Mouse (Mus musculus) liver, embryonic 15.5 days (tissue): ENCODE measurements around the gene Ccdc151. TPM values are rescaled to one million over a fixed set of nuclear protein-coding genes. Genes with fewer than 3 reads are reported as not detected.

ENCODE experiments used
- ATAC-seq: fragments of 200-750 bp; cut with Nextera tagmentation; 2 replicates; pipeline ENCODE4 v1.8.0; 2017; ENCODE audit warnings: moderate number of reproducible peaks, mild to moderate bottlenecking, moderate library complexity; ENCODE audit not compliant: insufficient read depth
- H3K27ac ChIP-seq: fragments of 300-500 bp; sonication (generic); replicated peaks from 2 replicates; pipeline ENCODE4 v1.5.1; 2015; ENCODE audit warnings: mild to moderate bottlenecking, inconsistent platforms
- H3K27me3 ChIP-seq: fragments of 300-500 bp; sonication (generic); 2 replicates; pipeline ENCODE4 v1.6.1; 2015; ENCODE audit warnings: mild to moderate bottlenecking, inconsistent platforms
- H3K36me3 ChIP-seq: fragments of 300-500 bp; sonication (generic); replicated peaks from 2 replicates; pipeline ENCODE4 v1.6.1; 2015; ENCODE audit warnings: moderate library complexity, mild to moderate bottlenecking, inconsistent platforms
- H3K4me1 ChIP-seq: fragments of 300-500 bp; sonication (generic); replicated peaks from 2 replicates; pipeline ENCODE4 v1.6.1; 2015; ENCODE audit warnings: inconsistent platforms
- H3K4me2 ChIP-seq: fragments of 300-500 bp; sonication (generic); 2 replicates; pipeline ENCODE4 v1.6.1; 2015; ENCODE audit warnings: moderate library complexity, mild to moderate bottlenecking, inconsistent platforms
- H3K4me3 ChIP-seq: fragments of 300-500 bp; sonication (generic); replicated peaks from 2 replicates; pipeline ENCODE4 v1.5.1; 2015; ENCODE audit warnings: mild to moderate bottlenecking, inconsistent platforms
- H3K9ac ChIP-seq: fragments of 300-500 bp; sonication (generic); 2 replicates; pipeline ENCODE4 v1.6.1; 2015; ENCODE audit warnings: moderate library complexity, mild to moderate bottlenecking, inconsistent platforms
- H3K9me3 ChIP-seq: fragments of 300-500 bp; sonication (generic); replicated peaks from 2 replicates; pipeline ENCODE4 v1.6.1; 2016; ENCODE audit warnings: inconsistent platforms
- WGBS: fragments of 180-500 bp; shearing (Covaris S2); methylation state at CpG from one replicate; pipeline ENCODE4 v1.1.7; 2015; ENCODE audit warnings: mixed read lengths; ENCODE audit not compliant: insufficient replicate concordance; 5-methylcytosine and 5-hydroxymethylcytosine counted together
- polyA plus RNA-seq: library from polyadenylated mRNA; unstranded; fragments of >200 nt; fragmentation: Nextera tagmentation; extraction: Ambion mirVana; gene quantifications from 2 replicates; pipeline ENCODE4 v1.2.1, GENCODE M21; 2015

The Ccdc151 gene
- polyA plus RNA-seq, 1 experiment from 2014 or later, result not detected

- 74% methylated on average over 4 of the region's 4 CpGs for WGBS
- Histone ChIP-seq H3K9ac (no peak overlapping the region), H3K27me3 (peaks cover 16% of the 10 kb centered on the region; the same call in 1 of the 2 replicates), H3K36me3 (no peaks in the 10 kb centered on the region), H3K4me1 (peaks cover 7% of the 10 kb centered on the region), H3K27ac (no peak overlapping the region), H3K9me3 (no peaks in the 10 kb centered on the region), H3K4me2 (no peak overlapping the region), H3K4me3 (no peak overlapping the region)
- no peak for ATAC-seq
These were observed 33.1 kb downstream of the Ccdc151 start for GRCm38 (mm10) chr9:21969304-21969703.

- H3K4me2 ChIP-seq, result no peak overlapping the region
- H3K27ac ChIP-seq, result no peak overlapping the region
- H3K9me3 ChIP-seq, result no peaks in the 10 kb centered on the region
- no peak overlapping the region for H3K4me3 ChIP-seq
- no peak overlapping the region for H3K9ac ChIP-seq
- WGBS, result 28% methylated on average over 6 of the region's 6 CpGs
- peaks cover 16% of the 10 kb centered on the region; the same call in 1 of the 2 replicates for H3K27me3 ChIP-seq
- no peaks in the 10 kb centered on the region for H3K36me3 ChIP-seq
- peaks cover 11% of the 10 kb centered on the region for H3K4me1 ChIP-seq
- ATAC-seq, result no peak
These were observed 33.6 kb downstream of the Ccdc151 start for GRCm38 (mm10) chr9:21968883-21969282.

GRCm38 (mm10) chr9:21963417-21963816, 39.0 kb downstream of the Ccdc151 start, which contains the start of gene Epor:
Gene Epor, minus strand, starts transcription at chr9:21963506.
- 5% methylated on average over 8 of the region's 8 CpGs for WGBS
- Histone ChIP-seq H3K36me3 (peaks cover 38% of the 10 kb centered on the region), H3K4me2 (peak within 1 kb of the TSS; percentile 89), H3K4me3 (peak within 1 kb of the TSS; percentile 76), H3K27me3 (peaks cover 17% of the 10 kb centered on the region; the same call in 1 of the 2 replicates), H3K27ac (peak within 1 kb of the TSS; percentile 96), H3K9ac (peak within 1 kb of the TSS; percentile 94), H3K4me1 (peaks cover 48% of the 10 kb centered on the region), H3K9me3 (no peaks in the 10 kb centered on the region)
- ATAC-seq, result peak; percentile 65

- peak overlapping the region; percentile 96 for H3K27ac ChIP-seq
- no peaks in the 10 kb centered on the region for H3K9me3 ChIP-seq
- H3K36me3 ChIP-seq, result peaks cover 46% of the 10 kb centered on the region
- peaks cover 56% of the 10 kb centered on the region for H3K4me1 ChIP-seq
- WGBS, result 2% methylated on average over 34 of the region's 34 CpGs
- ATAC-seq, result peak; percentile 92
- peaks cover 17% of the 10 kb centered on the region; the same call in 1 of the 2 replicates for H3K27me3 ChIP-seq
- peak overlapping the region; percentile 76 for H3K4me3 ChIP-seq
- H3K9ac ChIP-seq, result peak overlapping the region; percentile 94
- peak overlapping the region; percentile 89 for H3K4me2 ChIP-seq
These were observed 39.9 kb downstream of the Ccdc151 start for GRCm38 (mm10) chr9:21962416-21963059.

- no peaks in the 10 kb centered on the region for H3K9me3 ChIP-seq
- 0% methylated on average over 15 of the region's 15 CpGs for WGBS
These were observed 40.4 kb downstream of the Ccdc151 start for GRCm38 (mm10) chr9:21962010-21962409.

GRCm38 (mm10) chr9:21961366-21961980, 41.0 kb downstream of the Ccdc151 start:
- Histone ChIP-seq H3K9me3 (no peaks in the 10 kb centered on the region), H3K4me2 (peak overlapping the region; percentile 89), H3K9ac (peak overlapping the region; percentile 94), H3K36me3 (peaks cover 56% of the 10 kb centered on the region), H3K4me3 (peak overlapping the region; percentile 76), H3K27ac (peak overlapping the region; percentile 96), H3K4me1 (peaks cover 66% of the 10 kb centered on the region), H3K27me3 (peaks cover 17% of the 10 kb centered on the region; the same call in 1 of the 2 replicates)
- no peak for ATAC-seq
- WGBS, result 1% methylated on average over 35 of the region's 35 CpGs

More at GRCm38 (mm10) chr9:21962010-21962409, 40.4 kb downstream of the Ccdc151 start:
- Histone ChIP-seq H3K36me3 (peaks cover 52% of the 10 kb centered on the region), H3K4me3 (peak overlapping the region; percentile 76), H3K27ac (peak overlapping the region; percentile 96), H3K4me1 (peaks cover 61% of the 10 kb centered on the region), H3K27me3 (peaks cover 17% of the 10 kb centered on the region; the same call in 1 of the 2 replicates), H3K4me2 (peak overlapping the region; percentile 89), H3K9ac (peak overlapping the region; percentile 94)
- ATAC-seq, result peak; percentile 11

GRCm38 (mm10) chr9:21960558-21961208, 41.8 kb downstream of the Ccdc151 start:
- Histone ChIP-seq H3K27me3 (peaks cover 17% of the 10 kb centered on the region; the same call in 1 of the 2 replicates), H3K9me3 (no peaks in the 10 kb centered on the region), H3K4me1 (peaks cover 70% of the 10 kb centered on the region), H3K36me3 (peaks cover 57% of the 10 kb centered on the region), H3K4me3 (peak overlapping the region; percentile 76), H3K9ac (peak overlapping the region; percentile 94), H3K27ac (peak overlapping the region; percentile 96), H3K4me2 (peak overlapping the region; percentile 89)
- WGBS, result 40% methylated on average over 26 of the region's 26 CpGs
- ATAC-seq, result no peak

GRCm38 (mm10) chr9:21960135-21960534, 42.3 kb downstream of the Ccdc151 start:
- H3K36me3 ChIP-seq, result peaks cover 57% of the 10 kb centered on the region
- peak overlapping the region; percentile 94 for H3K9ac ChIP-seq
- H3K4me1 ChIP-seq, result peaks cover 72% of the 10 kb centered on the region
- ATAC-seq, result no peak
- H3K27ac ChIP-seq, result peak overlapping the region; percentile 96
- H3K4me2 ChIP-seq, result peak overlapping the region; percentile 89
- 69% methylated on average over 9 of the region's 9 CpGs for WGBS
- peak overlapping the region; percentile 76 for H3K4me3 ChIP-seq
- H3K9me3 ChIP-seq, result no peaks in the 10 kb centered on the region
- peaks cover 17% of the 10 kb centered on the region; the same call in 1 of the 2 replicates for H3K27me3 ChIP-seq

- peak overlapping the region; percentile 76 for H3K4me3 ChIP-seq
- H3K4me1 ChIP-seq, result peaks cover 71% of the 10 kb centered on the region
- H3K4me2 ChIP-seq, result peak overlapping the region; percentile 89
- H3K36me3 ChIP-seq, result peaks cover 57% of the 10 kb centered on the region
- peak overlapping the region; percentile 37; the same call in 1 of the 2 replicates for H3K9ac ChIP-seq
- ATAC-seq, result no peak
- peaks cover 17% of the 10 kb centered on the region; the same call in 1 of the 2 replicates for H3K27me3 ChIP-seq
- WGBS, result 84% methylated on average over 7 of the region's 7 CpGs
- H3K27ac ChIP-seq, result peak overlapping the region; percentile 96
- no peaks in the 10 kb centered on the region for H3K9me3 ChIP-seq
These were observed 43.2 kb downstream of the Ccdc151 start for GRCm38 (mm10) chr9:21959244-21959643.

- H3K9me3 ChIP-seq, result no peaks in the 10 kb centered on the region
- no peak for ATAC-seq
- peak overlapping the region; percentile 89; the same call in 1 of the 2 replicates for H3K4me2 ChIP-seq
- H3K4me3 ChIP-seq, result no peak overlapping the region
- WGBS, result 62% methylated on average over 5 of the region's 5 CpGs
- H3K9ac ChIP-seq, result no peak overlapping the region
- peaks cover 17% of the 10 kb centered on the region; the same call in 1 of the 2 replicates for H3K27me3 ChIP-seq
- peak overlapping the region; percentile 96; the same call in 1 of the 2 replicates for H3K27ac ChIP-seq
- peaks cover 64% of the 10 kb centered on the region for H3K4me1 ChIP-seq
- peaks cover 57% of the 10 kb centered on the region for H3K36me3 ChIP-seq
These were observed 44.1 kb downstream of the Ccdc151 start for GRCm38 (mm10) chr9:21958372-21958771.
